Mouse (Mus musculus) ovary, postnatal 14 days (tissue): Measurements from ENCODE around the gene Rftn2.

ENCODE experiments used
- DNase-seq: peaks from one replicate; pipeline ENCODE4 v3.0.0; 2022; ENCODE audit warnings: low spot score

The Rftn2 gene

GRCm38 (mm10) chr1:55210202-55210965 lies 16.2 kb downstream of the Rftn2 start:
- DNase-seq, result no peak

DNA sequence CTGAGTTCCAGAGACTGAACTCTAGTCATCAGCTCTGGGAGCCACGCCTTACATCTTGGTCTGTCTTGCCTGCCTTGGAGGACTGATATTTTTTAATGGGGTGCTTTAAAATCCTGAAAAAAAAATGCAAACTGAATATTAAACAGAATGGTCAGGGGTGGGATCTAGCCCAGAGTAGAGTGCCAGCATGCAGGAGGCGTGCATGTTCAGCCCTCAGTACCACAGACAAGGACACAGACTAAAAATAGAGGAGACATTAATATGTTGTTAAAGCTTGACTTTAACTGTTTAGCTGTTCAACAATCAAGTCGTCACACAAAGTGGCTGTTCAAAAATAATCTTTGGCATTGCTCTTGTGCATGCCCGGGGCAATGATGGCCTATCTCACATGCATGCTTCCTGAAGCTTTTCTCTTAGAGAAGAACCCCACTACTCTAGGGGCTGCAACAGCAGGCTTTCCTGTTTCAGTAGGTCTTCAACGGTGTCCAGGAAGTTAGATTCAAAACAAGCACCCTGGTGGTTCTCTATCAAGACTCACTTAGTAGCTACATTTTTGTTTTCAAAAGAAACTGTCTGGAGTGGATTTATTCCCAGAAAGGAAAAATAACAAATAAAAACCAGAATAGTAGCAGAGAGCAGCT lies 18.0 kb downstream of the Rftn2 start:
- DNase-seq, result no peak

- DNase-seq, result no peak
Observed at GRCm38 (mm10) chr1:55207561-55207960, 19.0 kb downstream of the Rftn2 start.

DNA sequence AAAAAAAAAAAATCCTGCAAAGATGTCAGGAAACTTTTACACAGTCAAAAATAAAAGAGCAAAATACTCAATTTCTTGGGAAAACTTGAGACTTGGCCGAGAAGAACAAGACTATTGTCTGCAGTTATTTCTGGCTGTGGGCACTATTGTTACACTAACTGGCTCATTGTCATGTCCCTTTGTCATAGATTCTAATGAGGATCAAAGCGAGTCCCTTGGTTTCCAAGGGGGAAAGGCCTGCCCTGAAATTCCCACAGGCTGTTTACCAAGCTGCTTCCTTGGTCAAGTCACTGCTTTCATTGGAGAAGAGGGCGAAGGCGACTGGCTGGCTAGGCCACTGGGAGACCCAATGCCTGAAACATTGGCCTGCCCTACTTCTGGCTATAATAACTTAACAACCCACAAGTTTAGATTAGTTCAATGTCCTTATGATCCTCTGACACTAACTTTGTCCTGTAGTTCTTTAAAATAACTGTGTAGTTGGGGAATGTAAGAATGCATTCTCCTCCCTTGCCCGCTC lies 20.7 kb downstream of the Rftn2 start:
- no peak for DNase-seq

GRCm38 (mm10) chr1:55201850-55202752 lies 24.5 kb downstream of the Rftn2 start:
- DNase-seq, result peak; percentile 25

- DNase-seq, result no peak
Observed at GRCm38 (mm10) chr1:55198719-55199118, 27.9 kb downstream of the Rftn2 start.

DNA sequence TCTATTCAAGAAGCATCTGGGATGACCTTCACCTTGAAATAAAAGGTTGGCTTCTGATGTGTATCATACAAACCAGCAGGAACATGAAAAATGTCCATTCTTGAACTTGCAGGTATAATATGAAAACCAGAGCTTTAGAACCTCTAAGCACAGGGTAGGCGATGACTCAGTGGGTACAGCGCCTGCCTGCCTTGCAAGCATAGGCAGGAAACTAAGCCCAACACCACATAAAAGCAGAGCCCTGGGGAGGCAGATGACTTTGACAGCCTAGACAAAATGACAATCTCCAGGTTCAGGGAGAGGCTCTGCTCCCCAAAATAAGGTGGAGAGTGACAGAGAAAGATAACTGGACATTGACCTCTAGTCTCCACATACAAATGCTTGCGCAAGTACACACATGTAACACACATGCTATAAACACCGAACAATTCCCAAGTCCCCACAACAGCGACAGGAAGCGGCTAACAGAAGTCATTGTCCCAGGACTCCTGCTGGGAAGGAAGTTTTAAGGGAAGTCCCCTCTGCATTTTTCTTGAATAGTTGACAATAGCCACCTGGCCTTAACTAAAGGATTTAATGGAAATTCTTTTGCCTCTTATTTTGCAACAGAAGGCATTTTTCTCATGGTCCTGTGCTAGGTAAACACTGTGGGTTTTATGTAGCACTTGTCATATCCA lies 30.1 kb downstream of the Rftn2 start:
- no peak for DNase-seq

DNA sequence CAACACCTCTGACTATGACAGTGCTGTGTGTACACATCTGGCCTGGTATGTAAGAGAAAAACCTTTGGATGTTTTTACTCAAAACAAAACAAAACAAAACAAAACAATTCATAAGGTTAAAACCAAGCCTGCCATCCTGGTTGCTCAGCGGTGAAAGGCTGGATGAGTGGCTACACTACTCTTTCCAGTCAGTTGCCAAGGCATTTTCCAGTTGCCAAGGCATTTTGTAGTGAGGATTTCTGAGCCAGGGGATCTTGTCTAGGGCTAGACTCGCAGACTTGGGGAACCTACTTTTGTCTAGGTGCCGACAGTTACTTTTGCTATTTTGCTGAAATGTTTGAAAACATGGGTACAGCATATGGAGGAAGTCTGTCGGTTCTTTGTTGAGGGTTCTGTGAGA lies 31.6 kb downstream of the Rftn2 start:
- no peak for DNase-seq

- no peak for DNase-seq
Observed at GRCm38 (mm10) chr1:55194064-55194915, 32.3 kb downstream of the Rftn2 start.

GRCm38 (mm10) chr1:55193316-55193715 lies 33.3 kb downstream of the Rftn2 start:
- DNase-seq, result no peak

GRCm38 (mm10) chr1:55192824-55193223 lies 33.8 kb downstream of the Rftn2 start:
- no peak for DNase-seq

DNA sequence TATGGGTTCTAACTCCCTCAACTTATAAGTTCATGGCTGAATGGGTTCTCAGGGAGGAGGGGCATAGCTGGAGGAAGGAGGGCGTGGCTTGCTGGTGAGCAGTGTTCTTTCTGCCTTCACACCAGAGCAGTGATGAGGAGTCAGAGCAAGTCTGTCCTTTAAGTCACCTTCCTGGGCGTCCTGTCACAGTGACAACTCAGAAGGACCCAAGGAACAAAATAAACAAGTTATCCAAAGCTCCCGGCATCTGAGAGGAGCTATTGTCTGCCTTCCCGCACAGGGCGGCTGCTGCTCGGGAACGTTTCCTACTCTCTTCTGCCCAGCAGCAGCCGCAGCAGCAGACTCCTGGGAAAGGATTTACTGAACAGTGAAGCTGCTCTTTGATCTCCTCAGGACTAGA lies 34.6 kb downstream of the Rftn2 start:
- DNase-seq, result no peak

GRCm38 (mm10) chr1:55186592-55187210 lies 39.9 kb downstream of the Rftn2 start:
- DNase-seq, result no peak

DNA sequence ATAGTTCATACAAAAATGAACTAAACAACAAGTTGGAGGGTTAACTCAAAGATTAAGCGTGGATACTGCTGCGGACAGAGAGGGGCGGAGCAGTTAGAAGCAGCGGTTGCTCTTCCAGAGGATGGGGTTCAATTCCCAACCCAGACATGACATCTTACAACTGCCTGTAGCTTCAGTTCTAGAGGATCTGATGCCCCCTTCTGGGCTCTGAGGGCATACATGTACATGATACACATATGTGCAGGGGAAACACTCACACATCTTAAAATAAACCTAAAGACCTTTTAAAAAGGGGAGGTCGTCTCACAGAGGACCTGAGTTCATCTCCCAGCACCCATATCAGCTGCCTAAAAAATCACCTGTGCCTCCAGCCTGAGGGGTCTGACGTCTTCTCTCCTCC lies 40.9 kb downstream of the Rftn2 start:
- DNase-seq, result no peak

DNA sequence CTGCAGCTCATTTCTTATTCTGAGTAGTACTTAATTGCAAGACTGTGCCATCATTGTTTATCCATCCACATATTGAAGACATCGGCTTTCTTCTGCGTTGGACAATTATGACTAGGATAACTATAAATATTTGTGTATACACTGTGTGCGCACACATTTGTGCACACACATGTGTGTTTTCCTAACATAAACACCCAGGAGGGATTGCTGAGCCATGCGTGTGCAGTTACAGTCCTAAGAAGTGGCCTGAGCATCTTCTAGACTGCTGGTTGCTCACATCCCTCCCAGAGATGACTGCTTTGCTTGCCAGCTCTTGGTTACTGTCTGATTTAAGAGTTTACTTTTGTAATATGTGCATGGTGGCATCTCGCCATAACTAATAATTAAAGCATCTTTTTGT lies 44.2 kb downstream of the Rftn2 start:
- DNase-seq, result no peak

DNA sequence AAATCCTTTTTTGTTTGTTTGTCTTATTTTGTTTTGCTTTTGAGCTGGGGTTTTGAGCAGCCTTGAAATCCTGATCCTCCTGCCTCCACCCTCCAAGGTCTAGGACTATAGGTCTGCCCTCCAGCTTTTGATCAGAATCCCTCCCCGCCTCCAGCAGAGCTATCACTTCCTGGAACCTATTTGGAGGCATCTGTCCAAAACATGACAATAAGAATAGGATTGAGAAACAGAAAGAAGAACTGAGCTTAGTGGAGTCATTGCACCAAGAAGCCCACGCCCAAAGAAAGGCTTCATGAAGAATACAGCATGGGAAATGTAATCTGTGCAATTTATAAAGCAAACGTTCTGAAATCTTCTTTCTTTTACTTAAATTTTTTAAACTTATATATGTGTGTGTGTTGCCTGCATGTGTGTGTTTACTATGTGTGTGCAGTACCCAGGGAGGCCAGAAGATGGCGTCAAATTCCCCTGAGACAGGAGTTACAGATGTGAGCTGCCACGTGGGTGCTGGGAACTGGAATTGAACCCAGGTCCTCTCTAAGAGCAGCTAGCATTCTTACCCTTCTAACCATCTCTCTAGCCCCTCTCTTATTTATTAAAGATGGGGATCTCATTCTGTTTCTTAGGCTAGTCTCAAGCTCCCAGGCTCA lies 46.5 kb downstream of the Rftn2 start:
- no peak for DNase-seq

GRCm38 (mm10) chr1:55174558-55175034 lies 52.0 kb downstream of the Rftn2 start:
- DNase-seq, result no peak

DNA sequence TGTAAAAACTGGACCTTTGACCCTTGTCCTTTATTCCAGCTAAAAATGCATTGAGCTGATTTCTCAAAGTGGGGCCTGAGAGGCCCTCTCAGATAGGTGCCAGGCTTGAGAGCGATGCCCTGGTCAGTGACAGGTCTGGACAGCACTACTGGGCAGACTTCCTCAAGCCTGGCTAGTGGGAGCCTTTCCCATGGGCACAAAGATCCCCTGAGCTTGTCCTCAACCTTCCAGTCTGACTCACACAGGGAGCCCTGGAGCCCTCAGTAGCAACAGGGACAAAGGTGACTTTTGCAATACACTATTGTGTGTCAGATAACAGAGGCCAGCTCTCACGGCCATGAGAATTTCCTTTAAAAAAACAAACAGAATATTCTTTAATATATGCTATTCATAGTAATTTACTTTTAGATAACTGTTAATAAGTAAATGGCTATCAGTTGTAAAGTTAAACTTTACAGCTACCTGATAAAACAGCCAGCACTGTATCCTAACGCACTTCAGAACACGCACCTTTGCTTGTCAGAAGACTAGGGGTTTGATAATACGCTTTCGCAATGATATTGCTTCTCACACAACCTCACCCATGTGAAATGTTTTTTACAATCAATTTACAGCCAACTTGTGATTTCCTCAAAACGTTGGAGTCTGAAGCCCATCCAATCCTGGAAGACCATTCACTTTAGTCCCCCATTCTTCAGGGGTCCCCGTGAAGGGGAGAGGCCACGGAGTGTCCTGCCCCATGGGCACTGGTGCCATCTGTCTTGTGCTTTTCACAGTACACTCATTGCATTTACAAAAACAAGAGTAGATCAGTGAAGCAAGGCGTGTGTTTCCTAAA lies 52.6 kb downstream of the Rftn2 start:
- DNase-seq, result no peak
